Mouse (Mus musculus) G1E-ER4 (cell line): ENCODE data around the gene Mak. TPM values are rescaled to one million over a fixed set of nuclear protein-coding genes. Genes with fewer than 3 reads are reported as not detected.

Experiments
- GATA1 ChIP-seq: IDR thresholded peaks from one replicate; pipeline ENCODE4 v1.8.0; 2012; ENCODE audit warnings: low read length, inconsistent platforms
- polyA plus RNA-seq: library from polyadenylated mRNA; stranded (reverse); fragments of >175 nt; gene quantifications from 2 replicates; pipeline ENCODE4 v1.2.3, GENCODE M21; 2012

The Mak gene
- polyA plus RNA-seq, 1 experiment, result not detected

- TF ChIP-seq GATA1, result no peak
Observed at GRCm38 (mm10) chr13:41084521-41084920, 5.0 kb upstream of the Mak start.

GRCm38 (mm10) chr13:41080700-41081099 is 1.2 kb upstream of the Mak start:
- TF ChIP-seq GATA1, result no peak

GRCm38 (mm10) chr13:41079859-41080258 is 353 bp upstream of the Mak start:
- no peak for TF ChIP-seq GATA1

GRCm38 (mm10) chr13:41078690-41079420 is 651 bp downstream of the Mak start:
- TF ChIP-seq GATA1, result no peak

GRCm38 (mm10) chr13:41077921-41078320 is 1.6 kb downstream of the Mak start:
- no peak for TF ChIP-seq GATA1

GRCm38 (mm10) chr13:41073819-41074218 is 5.7 kb downstream of the Mak start:
- no peak for TF ChIP-seq GATA1

- no peak for TF ChIP-seq GATA1
Observed at GRCm38 (mm10) chr13:41071617-41072016, 7.9 kb downstream of the Mak start.

- no peak for TF ChIP-seq GATA1
Observed at GRCm38 (mm10) chr13:41067618-41068017, 11.9 kb downstream of the Mak start.

- TF ChIP-seq GATA1, result no peak
Observed at GRCm38 (mm10) chr13:41051965-41052364, 27.5 kb downstream of the Mak start.

- no peak for TF ChIP-seq GATA1
Observed at GRCm38 (mm10) chr13:41047280-41047679, 32.2 kb downstream of the Mak start.

GRCm38 (mm10) chr13:41045901-41046300 is 33.6 kb downstream of the Mak start:
- TF ChIP-seq GATA1, result no peak

- no peak for TF ChIP-seq GATA1
Observed at GRCm38 (mm10) chr13:41042511-41042910, 37.0 kb downstream of the Mak start.

- no peak for TF ChIP-seq GATA1
Observed at GRCm38 (mm10) chr13:41030098-41030497, 49.4 kb downstream of the Mak start.

GRCm38 (mm10) chr13:41022099-41022498 is 57.4 kb downstream of the Mak start:
- no peak for TF ChIP-seq GATA1

GRCm38 (mm10) chr13:41021607-41022006 is 57.9 kb downstream of the Mak start:
- no peak for TF ChIP-seq GATA1

GRCm38 (mm10) chr13:41020494-41020893 is 59.0 kb downstream of the Mak start:
- no peak for TF ChIP-seq GATA1

- TF ChIP-seq GATA1, result no peak
Observed at GRCm38 (mm10) chr13:41018756-41019591, 60.5 kb downstream of the Mak start.
